Mouse (Mus musculus): ENCODE results near the gene Rbm6. TPM values are rescaled to one million over a fixed set of nuclear protein-coding genes. Genes with fewer than 3 reads are reported as not detected.
A peak's percentile ranks its signal among the peaks of the same experiment; 100 is the strongest.

The Rbm6 gene
- 87.1 and 96.0 TPM in 2 replicates for polyA plus RNA-seq (2014; fragmentation: Nextera tagmentation; extraction: Ambion mirVana)

DNA sequence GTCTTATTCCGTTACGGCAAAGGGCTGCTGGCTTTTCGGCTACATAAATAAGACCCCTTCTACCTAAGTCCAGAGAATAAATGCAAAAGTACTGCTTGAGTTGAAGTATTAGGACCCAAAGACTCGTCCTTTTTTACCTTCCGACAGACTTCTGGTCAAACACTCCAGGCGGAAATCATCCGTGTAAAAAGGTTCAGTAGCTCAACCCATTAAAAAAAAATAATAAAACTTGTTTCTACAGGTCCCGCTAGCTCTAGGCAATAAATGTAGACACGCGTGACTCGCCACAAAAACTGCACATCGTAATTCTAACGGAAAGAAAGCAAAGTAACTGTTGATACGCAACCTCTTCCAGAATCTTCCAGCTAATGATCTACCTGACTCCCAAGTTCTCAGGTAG lies at the start of gene Rbm6:
TSS of gene Rbm6 (minus strand) at position 101 of the 400 bp plus-strand sequence.
- H3K9ac ChIP-seq (replicated peaks; ENCODE audit: low read depth, low read length): peak within 1 kb of the TSS; percentile 94
- peak within 1 kb of the TSS; percentile 99 for H3K4me3 ChIP-seq (ENCODE audit: low read depth, low read length)
- peaks cover 13% of the 10 kb centered on the region for H3K4me1 ChIP-seq (ENCODE audit: control insufficient read depth, insufficient read depth, low read length)
- WGBS: 10% methylated on average over 14 of the region's 14 CpGs
- H3K9me3 ChIP-seq (ENCODE audit: control insufficient read depth, low read length): no peaks in the 10 kb centered on the region
- ATAC-seq (ENCODE audit: low read depth): peak; percentile 7; the same call in 1 of the 2 replicates
- H3K4me2 ChIP-seq (ENCODE audit: low read depth, low read length): peak within 1 kb of the TSS; percentile 84
- H3K27ac ChIP-seq (ENCODE audit: low read depth, low read length): peak within 1 kb of the TSS; percentile 87
- H3K27me3 ChIP-seq (ENCODE audit: control insufficient read depth, insufficient read depth, low read length): no peaks in the 10 kb centered on the region
- H3K36me3 ChIP-seq (ENCODE audit: control insufficient read depth, insufficient read depth, low read length): no peaks in the 10 kb centered on the region

DNA sequence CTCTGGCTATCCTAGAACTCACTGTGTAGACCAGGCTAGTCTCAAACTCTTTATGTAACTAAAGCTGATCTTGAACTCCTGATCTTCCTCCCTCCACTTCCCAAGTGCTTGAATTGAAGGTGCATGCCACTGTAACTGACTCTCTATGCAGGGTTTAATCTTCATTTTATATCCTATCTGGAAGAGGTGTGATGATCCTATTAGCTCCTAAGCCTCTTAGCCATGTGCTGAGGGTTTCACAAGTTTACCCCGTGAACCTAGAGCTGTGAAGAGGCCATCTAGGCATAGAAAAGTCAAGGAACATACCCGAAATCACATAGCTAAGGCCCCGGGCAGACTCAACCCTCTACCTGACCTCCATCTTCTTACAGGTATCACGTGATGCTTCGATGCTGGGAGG lies 46.4 kb upstream of the Rbm6 start:
- no peak overlapping the region for H3K27ac ChIP-seq (ENCODE audit: low read depth, low read length)
- no peak overlapping the region for H3K9ac ChIP-seq (replicated peaks; ENCODE audit: low read depth, low read length)
- no peaks in the 10 kb centered on the region for H3K36me3 ChIP-seq (ENCODE audit: control insufficient read depth, insufficient read depth, low read length)
- H3K27me3 ChIP-seq (ENCODE audit: control insufficient read depth, insufficient read depth, low read length): no peaks in the 10 kb centered on the region
- 90% methylated on average over 5 of the region's 5 CpGs for WGBS
- H3K9me3 ChIP-seq (ENCODE audit: control insufficient read depth, low read length): no peaks in the 10 kb centered on the region
- H3K4me3 ChIP-seq (ENCODE audit: low read depth, low read length): no peak overlapping the region
- no peak overlapping the region for H3K4me2 ChIP-seq (ENCODE audit: low read depth, low read length)
- no peaks in the 10 kb centered on the region for H3K4me1 ChIP-seq (ENCODE audit: control insufficient read depth, insufficient read depth, low read length)
- no peak for ATAC-seq (ENCODE audit: low read depth)

GRCm38 (mm10) chr9:107918884-107919283 lies 45.8 kb upstream of the Rbm6 start:
- H3K27ac ChIP-seq (ENCODE audit: low read depth, low read length): no peak overlapping the region
- ATAC-seq (ENCODE audit: low read depth): no peak
- WGBS: 81% methylated on average over 6 of the region's 6 CpGs

GRCm38 (mm10) chr9:107917895-107918608 lies 45.0 kb upstream of the Rbm6 start:
- no peak overlapping the region for H3K9ac ChIP-seq (replicated peaks; ENCODE audit: low read depth, low read length)

More at GRCm38 (mm10) chr9:107918884-107919283, 45.8 kb upstream of the Rbm6 start:
- H3K4me3 ChIP-seq (ENCODE audit: low read depth, low read length): no peak overlapping the region
- no peaks in the 10 kb centered on the region for H3K27me3 ChIP-seq (ENCODE audit: control insufficient read depth, insufficient read depth, low read length)
- H3K9ac ChIP-seq (replicated peaks; ENCODE audit: low read depth, low read length): no peak overlapping the region
- no peaks in the 10 kb centered on the region for H3K36me3 ChIP-seq (ENCODE audit: control insufficient read depth, insufficient read depth, low read length)
- H3K4me2 ChIP-seq (ENCODE audit: low read depth, low read length): no peak overlapping the region
- H3K4me1 ChIP-seq (ENCODE audit: control insufficient read depth, insufficient read depth, low read length): no peaks in the 10 kb centered on the region
- no peaks in the 10 kb centered on the region for H3K9me3 ChIP-seq (ENCODE audit: control insufficient read depth, low read length)

DNA sequence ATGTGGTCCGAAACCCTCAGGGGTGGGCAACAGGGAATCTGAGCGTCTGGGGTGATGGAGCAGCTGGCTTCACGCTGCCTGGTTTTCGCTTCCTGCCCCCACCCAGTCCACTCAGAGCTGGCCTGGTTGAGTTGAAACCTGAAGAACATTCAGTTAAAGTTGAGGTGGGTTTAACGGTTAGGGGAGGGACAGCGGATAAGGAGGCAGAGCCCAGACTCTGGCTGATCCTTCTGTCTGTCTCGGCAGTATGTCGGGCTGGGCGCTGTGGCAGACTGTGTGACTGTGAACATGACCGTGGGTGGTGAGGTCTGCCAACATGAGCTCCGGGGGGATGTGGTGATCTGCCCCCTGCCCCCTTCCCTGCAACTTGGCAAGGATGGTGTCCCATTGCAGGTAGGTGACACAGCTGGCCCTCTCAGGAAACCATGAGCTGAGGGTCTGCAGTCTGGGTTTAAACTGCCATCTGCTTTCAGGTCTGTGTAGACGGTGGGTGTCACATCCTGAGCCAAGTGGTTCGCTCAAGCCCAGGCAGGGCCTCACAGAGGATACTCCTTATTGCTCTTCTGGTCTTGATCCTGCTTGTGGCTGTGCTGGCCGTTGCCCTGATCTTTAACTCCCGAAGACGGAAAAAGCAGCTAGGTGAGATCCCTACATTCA lies 41.9 kb upstream of the Rbm6 start:
- WGBS: 89% methylated on average over 16 of the region's 16 CpGs

More at GRCm38 (mm10) chr9:107917895-107918608, 45.0 kb upstream of the Rbm6 start:
- Histone ChIP-seq H3K27me3 (ENCODE audit: control insufficient read depth, insufficient read depth, low read length) (no peaks in the 10 kb centered on the region), H3K36me3 (ENCODE audit: control insufficient read depth, insufficient read depth, low read length) (no peaks in the 10 kb centered on the region), H3K9me3 (ENCODE audit: control insufficient read depth, low read length) (no peaks in the 10 kb centered on the region), H3K4me2 (ENCODE audit: low read depth, low read length) (no peak overlapping the region), H3K4me1 (ENCODE audit: control insufficient read depth, insufficient read depth, low read length) (no peaks in the 10 kb centered on the region), H3K4me3 (ENCODE audit: low read depth, low read length) (no peak overlapping the region), H3K27ac (ENCODE audit: low read depth, low read length) (no peak overlapping the region)
- WGBS: 34% methylated on average over 13 of the region's 13 CpGs
- no peak; the same call in 1 of the 2 replicates for ATAC-seq (ENCODE audit: low read depth)

DNA sequence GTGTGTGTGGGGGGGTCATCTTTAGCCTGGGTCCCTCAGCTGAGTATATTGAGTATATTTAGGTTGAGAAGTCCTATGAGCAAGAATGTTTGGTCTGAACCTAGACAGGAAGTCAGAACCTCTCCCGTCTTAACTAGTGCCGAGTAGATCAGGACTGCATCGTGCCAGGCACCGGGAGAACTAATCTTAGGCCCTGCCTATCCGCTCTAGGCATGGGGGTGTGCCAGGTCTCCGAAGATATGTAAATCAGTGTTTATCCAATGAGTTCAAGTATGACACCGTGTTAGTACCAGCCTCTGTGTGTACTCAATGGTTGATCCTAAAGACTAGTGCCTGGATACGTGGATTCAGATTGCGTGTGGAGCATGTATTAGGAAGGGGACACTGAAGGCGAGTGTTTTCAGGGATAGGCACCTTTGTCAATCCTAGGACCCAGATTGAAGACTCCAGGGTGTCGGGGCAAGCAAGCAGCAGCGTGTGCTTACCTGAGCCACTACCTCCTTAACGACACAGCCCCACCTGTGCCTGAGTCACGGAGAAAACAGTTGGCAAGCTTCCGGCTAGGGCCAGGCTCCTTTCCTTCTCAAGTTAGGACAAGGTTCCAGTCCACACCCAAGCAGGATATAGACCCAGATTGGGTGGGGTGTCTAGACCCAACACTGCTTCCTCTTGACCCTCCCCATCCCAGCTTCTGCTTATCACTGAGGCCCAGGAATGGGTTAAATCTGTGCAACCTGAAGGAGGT lies 37.2 kb upstream of the Rbm6 start:
- WGBS: 90% methylated on average over 15 of the region's 15 CpGs
- 0 out of 2 replicates have a peak, but pooled peaks cover 3% of the 10 kb centered on the region for H3K4me1 ChIP-seq (ENCODE audit: control insufficient read depth, insufficient read depth, low read length)
- H3K4me3 ChIP-seq (ENCODE audit: low read depth, low read length): no peak overlapping the region
- no peaks in the 10 kb centered on the region for H3K36me3 ChIP-seq (ENCODE audit: control insufficient read depth, insufficient read depth, low read length)
- no peak overlapping the region for H3K4me2 ChIP-seq (ENCODE audit: low read depth, low read length)
- no peaks in the 10 kb centered on the region for H3K27me3 ChIP-seq (ENCODE audit: control insufficient read depth, insufficient read depth, low read length)
- no peak overlapping the region for H3K27ac ChIP-seq (ENCODE audit: low read depth, low read length)
- no peak overlapping the region for H3K9ac ChIP-seq (replicated peaks; ENCODE audit: low read depth, low read length)
- no peaks in the 10 kb centered on the region for H3K9me3 ChIP-seq (ENCODE audit: control insufficient read depth, low read length)
- ATAC-seq (ENCODE audit: low read depth): no peak

More for the DNA sequence above, 41.9 kb upstream of the Rbm6 start:
- no peaks in the 10 kb centered on the region for H3K9me3 ChIP-seq (ENCODE audit: control insufficient read depth, low read length)
- ATAC-seq (ENCODE audit: low read depth): no peak
- no peak overlapping the region for H3K4me2 ChIP-seq (ENCODE audit: low read depth, low read length)
- no peaks in the 10 kb centered on the region for H3K27me3 ChIP-seq (ENCODE audit: control insufficient read depth, insufficient read depth, low read length)
- no peaks in the 10 kb centered on the region for H3K36me3 ChIP-seq (ENCODE audit: control insufficient read depth, insufficient read depth, low read length)
- H3K27ac ChIP-seq (ENCODE audit: low read depth, low read length): no peak overlapping the region
- H3K4me3 ChIP-seq (ENCODE audit: low read depth, low read length): no peak overlapping the region
- H3K4me1 ChIP-seq (ENCODE audit: control insufficient read depth, insufficient read depth, low read length): no peaks in the 10 kb centered on the region
- no peak overlapping the region for H3K9ac ChIP-seq (replicated peaks; ENCODE audit: low read depth, low read length)

DNA sequence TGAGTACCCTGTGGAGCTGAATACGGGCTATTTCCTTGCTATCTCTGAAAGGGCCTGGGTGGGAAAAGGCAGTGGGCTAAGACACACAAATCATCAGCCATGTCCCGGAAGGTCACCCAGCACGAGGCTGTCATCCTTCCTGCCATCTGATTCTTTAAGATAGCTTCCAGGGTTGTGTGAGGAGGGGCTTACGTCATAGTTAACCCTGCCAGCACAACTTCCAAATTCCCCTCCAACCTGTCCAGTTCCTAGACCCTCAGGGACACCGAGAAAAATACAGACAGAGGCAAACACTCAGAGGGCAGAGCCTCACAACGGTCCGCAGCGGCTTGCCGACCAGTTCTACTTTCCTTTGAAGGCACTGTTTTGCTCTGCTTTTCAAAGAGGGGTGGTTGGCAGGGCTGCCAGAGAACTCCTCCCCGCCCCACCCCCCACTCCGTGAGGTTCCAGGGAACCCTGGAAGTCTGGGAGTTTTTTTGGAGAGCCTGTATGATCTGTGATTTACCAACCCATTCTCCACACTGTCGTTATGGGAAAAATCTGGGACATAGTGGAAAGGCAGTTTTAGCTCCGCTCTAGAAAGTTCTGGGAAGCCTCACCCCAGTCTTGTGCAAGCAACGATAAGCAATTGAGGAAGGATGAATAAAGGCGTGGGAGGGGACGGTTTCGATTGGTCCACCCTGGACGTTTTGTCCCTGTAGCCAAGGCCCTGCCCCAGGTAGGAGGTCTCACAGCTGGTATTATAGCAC lies 35.5 kb upstream of the Rbm6 start:
- Histone ChIP-seq H3K4me3 (ENCODE audit: low read depth, low read length) (peak overlapping the region; percentile 9; the same call in 1 of the 2 replicates), H3K4me2 (ENCODE audit: low read depth, low read length) (peak overlapping the region; percentile 16; the same call in 1 of the 2 replicates)
- 17% methylated on average over 18 of the region's 18 CpGs for WGBS

DNA sequence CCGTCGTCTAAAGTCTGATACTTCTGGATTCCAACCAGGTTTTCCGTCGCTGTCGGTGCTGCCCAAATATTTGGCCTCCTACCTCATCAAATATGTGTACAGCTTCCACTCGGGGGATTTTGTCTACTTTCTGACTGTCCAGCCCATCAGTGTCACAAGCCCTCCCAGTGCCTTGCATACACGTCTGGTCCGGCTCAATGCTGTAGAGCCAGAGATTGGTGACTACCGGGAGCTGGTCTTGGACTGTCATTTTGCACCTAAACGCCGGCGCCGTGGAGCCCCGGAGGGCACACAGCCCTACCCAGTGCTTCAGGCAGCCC lies 34.7 kb upstream of the Rbm6 start:
- H3K27me3 ChIP-seq (ENCODE audit: control insufficient read depth, insufficient read depth, low read length): no peaks in the 10 kb centered on the region
- 0 out of 2 replicates have a peak, but pooled peaks cover 3% of the 10 kb centered on the region for H3K4me1 ChIP-seq (ENCODE audit: control insufficient read depth, insufficient read depth, low read length)
- H3K36me3 ChIP-seq (ENCODE audit: control insufficient read depth, insufficient read depth, low read length): peaks cover 4% of the 10 kb centered on the region; the same call in 1 of the 2 replicates
- H3K4me2 ChIP-seq (ENCODE audit: low read depth, low read length): peak overlapping the region; percentile 11; the same call in 1 of the 2 replicates
- ATAC-seq (ENCODE audit: low read depth): no peak
- H3K27ac ChIP-seq (ENCODE audit: low read depth, low read length): no peak overlapping the region
- no peak overlapping the region for H3K4me3 ChIP-seq (ENCODE audit: low read depth, low read length)
- H3K9ac ChIP-seq (replicated peaks; ENCODE audit: low read depth, low read length): no peak overlapping the region
- 85% methylated on average over 14 of the region's 14 CpGs for WGBS
- H3K9me3 ChIP-seq (ENCODE audit: control insufficient read depth, low read length): no peaks in the 10 kb centered on the region

More for the DNA sequence above, 35.5 kb upstream of the Rbm6 start:
- no peak for ATAC-seq (ENCODE audit: low read depth)
- Histone ChIP-seq H3K36me3 (ENCODE audit: control insufficient read depth, insufficient read depth, low read length) (no peaks in the 10 kb centered on the region), H3K27ac (ENCODE audit: low read depth, low read length) (no peak overlapping the region), H3K9me3 (ENCODE audit: control insufficient read depth, low read length) (no peaks in the 10 kb centered on the region), H3K4me1 (ENCODE audit: control insufficient read depth, insufficient read depth, low read length) (0 out of 2 replicates have a peak, but pooled peaks cover 3% of the 10 kb centered on the region), H3K9ac (replicated peaks; ENCODE audit: low read depth, low read length) (peak overlapping the region; percentile 28; the same call in 1 of the 2 replicates), H3K27me3 (ENCODE audit: control insufficient read depth, insufficient read depth, low read length) (no peaks in the 10 kb centered on the region)

Measured in neural tube, embryonic 14.5 days (tissue).